Mouse (Mus musculus) limb, embryonic 15.5 days (tissue): ENCODE data around the gene Mfsd6. TPM values are rescaled to one million over a fixed set of nuclear protein-coding genes. Genes with fewer than 3 reads are reported as not detected.

Source experiments
- ATAC-seq: fragments of 200-750 bp; cut with Nextera tagmentation; 2 replicates; pipeline ENCODE4 v1.8.0; 2017; ENCODE audit warnings: low read depth, moderate TSS enrichment; ENCODE audit not compliant: insufficient number of reproducible peaks, low FRiP score, low TSS enrichment
- H3K27ac ChIP-seq: fragments of 300-500 bp; sonication (generic); 2 replicates; pipeline ENCODE4 v1.5.1; 2015; ENCODE audit warnings: moderate library complexity, mild to moderate bottlenecking, inconsistent platforms
- H3K27me3 ChIP-seq: fragments of 300-500 bp; sonication (generic); 2 replicates; pipeline ENCODE4 v1.6.1; 2015; ENCODE audit warnings: inconsistent platforms
- H3K36me3 ChIP-seq: fragments of 300-500 bp; sonication (generic); 2 replicates; pipeline ENCODE4 v1.6.1; 2015; ENCODE audit warnings: inconsistent platforms
- H3K4me1 ChIP-seq: fragments of 300-500 bp; sonication (generic); 2 replicates; pipeline ENCODE4 v1.6.1; 2015; ENCODE audit warnings: inconsistent platforms
- H3K4me2 ChIP-seq: fragments of 300-500 bp; sonication (generic); 2 replicates; pipeline ENCODE4 v1.6.1; 2015; ENCODE audit warnings: mild to moderate bottlenecking, inconsistent platforms
- H3K4me3 ChIP-seq: fragments of 300-500 bp; sonication (generic); 2 replicates; pipeline ENCODE4 v1.5.1; 2015; ENCODE audit warnings: mild to moderate bottlenecking, inconsistent platforms
- H3K9ac ChIP-seq: fragments of 300-500 bp; sonication (generic); 2 replicates; pipeline ENCODE4 v1.6.1; 2015; ENCODE audit warnings: inconsistent platforms
- H3K9me3 ChIP-seq: fragments of 300-500 bp; sonication (generic); 2 replicates; pipeline ENCODE4 v1.6.1; 2016; ENCODE audit warnings: inconsistent platforms
- WGBS: fragments of 180-500 bp; shearing (Covaris S2); methylation state at CpG from one replicate; pipeline ENCODE4 v1.1.7; 2015; 5-methylcytosine and 5-hydroxymethylcytosine counted together
- polyA plus RNA-seq: library from polyadenylated mRNA; unstranded; fragments of >200 nt; fragmentation: Nextera tagmentation; extraction: Ambion mirVana; gene quantifications from 2 replicates; pipeline ENCODE4 v1.2.1, GENCODE M21; 2015

Mfsd6 gene
- polyA plus RNA-seq, 1 experiment from 2014 or later: 4.9 TPM

DNA sequence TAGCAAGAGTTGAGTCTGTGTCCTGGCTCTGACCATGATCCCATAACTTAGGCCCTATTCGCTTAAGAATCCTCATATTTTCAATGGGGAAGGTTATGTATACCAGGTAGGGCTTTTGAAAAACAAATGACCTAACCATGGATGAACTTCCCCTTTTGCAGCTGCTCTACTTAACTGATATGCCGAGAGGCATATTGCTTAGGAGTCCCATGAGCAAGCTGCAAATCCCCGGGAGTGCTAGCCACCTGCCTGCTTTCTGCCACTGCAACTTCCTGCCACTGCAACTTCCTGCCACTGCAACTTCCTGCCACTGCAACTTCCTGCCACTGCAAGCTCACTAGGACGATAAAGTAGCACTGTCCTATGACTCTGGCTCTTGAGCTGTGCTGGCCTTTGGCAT is 72.1 kb downstream of the Mfsd6 start:
- peaks cover 3% of the 10 kb centered on the region for H3K4me1 ChIP-seq
- H3K4me2 ChIP-seq: no peak overlapping the region
- no peak overlapping the region for H3K4me3 ChIP-seq
- WGBS: 72% methylated on average over 4 of the region's 4 CpGs
- H3K9ac ChIP-seq: no peak overlapping the region
- H3K36me3 ChIP-seq: peaks cover 5% of the 10 kb centered on the region
- no peaks in the 10 kb centered on the region for H3K27me3 ChIP-seq
- no peak for ATAC-seq
- no peaks in the 10 kb centered on the region for H3K9me3 ChIP-seq
- H3K27ac ChIP-seq: no peak overlapping the region

DNA sequence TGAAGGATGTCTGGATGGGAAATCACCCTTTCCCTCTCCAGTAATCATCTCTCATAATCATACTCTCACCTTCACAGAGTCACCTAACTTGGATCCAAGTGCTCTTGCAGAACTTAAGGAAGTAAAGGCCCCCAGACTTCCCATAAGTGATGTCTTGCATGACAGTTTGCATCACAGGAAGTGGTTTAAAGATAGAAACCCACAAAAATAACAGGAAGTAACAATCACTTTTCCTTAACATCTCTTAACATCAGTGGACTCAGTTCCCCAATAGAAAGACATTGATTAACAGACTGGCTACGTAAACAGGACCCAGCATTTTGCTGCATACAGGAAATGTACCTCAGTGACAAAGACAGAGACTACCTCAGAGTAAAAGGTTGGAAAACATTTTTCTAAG is 73.9 kb downstream of the Mfsd6 start:
- Histone ChIP-seq H3K9ac (no peak overlapping the region), H3K4me1 (peaks cover 3% of the 10 kb centered on the region), H3K36me3 (peaks cover 19% of the 10 kb centered on the region), H3K4me2 (no peak overlapping the region), H3K4me3 (no peak overlapping the region), H3K27me3 (no peaks in the 10 kb centered on the region), H3K9me3 (no peaks in the 10 kb centered on the region), H3K27ac (no peak overlapping the region)
- 84% methylated on average over 1 of the region's 1 CpGs for WGBS
- no peak for ATAC-seq

DNA sequence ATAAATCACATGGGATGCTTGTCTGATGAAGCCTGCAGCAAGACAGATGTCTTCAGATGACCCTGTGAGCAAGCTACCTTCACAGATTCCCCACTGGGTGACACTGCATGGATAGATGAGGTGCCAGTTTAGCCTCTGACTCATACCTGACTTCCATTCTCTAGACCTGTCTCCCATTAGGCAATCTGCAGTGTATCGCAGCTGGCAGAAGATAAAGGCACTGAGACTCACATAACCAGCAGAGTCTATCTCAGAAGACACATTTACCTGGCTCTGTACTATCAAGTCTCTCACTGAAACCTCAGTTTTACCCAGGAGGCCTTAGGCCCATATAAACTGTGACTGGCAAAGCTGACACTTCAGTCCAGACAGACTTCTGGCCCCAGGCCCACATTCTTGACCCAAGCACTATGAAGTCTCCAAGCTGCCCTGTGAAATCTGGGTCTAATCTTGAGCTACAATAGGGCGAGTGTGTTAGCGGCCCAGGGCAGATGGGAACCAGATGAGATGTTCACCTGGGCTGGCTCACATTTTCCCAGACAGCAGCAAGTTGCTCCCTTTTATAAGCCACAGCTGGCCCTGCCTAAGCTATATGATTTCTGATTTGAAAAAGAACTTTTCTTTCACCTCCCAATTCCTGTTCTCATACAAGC is 74.5 kb downstream of the Mfsd6 start:
- H3K27ac ChIP-seq: no peak overlapping the region
- ATAC-seq: peak; percentile 58; the same call in 1 of the 2 replicates

DNA sequence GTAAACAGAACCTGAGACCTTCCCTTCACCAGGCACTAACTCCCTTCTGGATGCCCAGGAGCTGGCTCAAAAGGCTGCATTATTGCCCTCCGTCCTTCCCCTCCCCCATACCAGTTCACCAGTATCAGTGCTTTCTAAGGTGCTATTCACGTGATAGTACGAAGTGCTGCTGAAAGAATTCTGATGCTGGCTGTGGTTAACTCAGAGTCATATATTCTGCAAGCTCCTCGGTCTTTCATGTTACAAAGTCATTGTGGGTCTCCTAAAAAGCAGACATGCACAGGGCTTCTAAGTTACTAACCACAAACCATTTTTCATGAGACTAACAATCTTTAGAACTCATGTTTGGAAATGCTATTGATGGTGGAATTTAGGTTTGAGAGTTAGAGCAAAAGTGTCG is 77.2 kb downstream of the Mfsd6 start:
- 75% methylated on average over 5 of the region's 5 CpGs for WGBS
- Histone ChIP-seq H3K27me3 (no peaks in the 10 kb centered on the region), H3K9ac (no peak overlapping the region), H3K4me3 (no peak overlapping the region), H3K4me2 (no peak overlapping the region), H3K27ac (no peak overlapping the region), H3K9me3 (no peaks in the 10 kb centered on the region), H3K36me3 (peaks cover 32% of the 10 kb centered on the region), H3K4me1 (peaks cover 3% of the 10 kb centered on the region)
- no peak for ATAC-seq

More for the DNA sequence above, 74.5 kb downstream of the Mfsd6 start:
- Histone ChIP-seq H3K4me3 (no peak overlapping the region), H3K36me3 (peaks cover 19% of the 10 kb centered on the region), H3K9ac (no peak overlapping the region), H3K27me3 (no peaks in the 10 kb centered on the region), H3K9me3 (no peaks in the 10 kb centered on the region), H3K4me1 (peaks cover 3% of the 10 kb centered on the region), H3K4me2 (no peak overlapping the region)
- 41% methylated on average over 3 of the region's 3 CpGs for WGBS

DNA sequence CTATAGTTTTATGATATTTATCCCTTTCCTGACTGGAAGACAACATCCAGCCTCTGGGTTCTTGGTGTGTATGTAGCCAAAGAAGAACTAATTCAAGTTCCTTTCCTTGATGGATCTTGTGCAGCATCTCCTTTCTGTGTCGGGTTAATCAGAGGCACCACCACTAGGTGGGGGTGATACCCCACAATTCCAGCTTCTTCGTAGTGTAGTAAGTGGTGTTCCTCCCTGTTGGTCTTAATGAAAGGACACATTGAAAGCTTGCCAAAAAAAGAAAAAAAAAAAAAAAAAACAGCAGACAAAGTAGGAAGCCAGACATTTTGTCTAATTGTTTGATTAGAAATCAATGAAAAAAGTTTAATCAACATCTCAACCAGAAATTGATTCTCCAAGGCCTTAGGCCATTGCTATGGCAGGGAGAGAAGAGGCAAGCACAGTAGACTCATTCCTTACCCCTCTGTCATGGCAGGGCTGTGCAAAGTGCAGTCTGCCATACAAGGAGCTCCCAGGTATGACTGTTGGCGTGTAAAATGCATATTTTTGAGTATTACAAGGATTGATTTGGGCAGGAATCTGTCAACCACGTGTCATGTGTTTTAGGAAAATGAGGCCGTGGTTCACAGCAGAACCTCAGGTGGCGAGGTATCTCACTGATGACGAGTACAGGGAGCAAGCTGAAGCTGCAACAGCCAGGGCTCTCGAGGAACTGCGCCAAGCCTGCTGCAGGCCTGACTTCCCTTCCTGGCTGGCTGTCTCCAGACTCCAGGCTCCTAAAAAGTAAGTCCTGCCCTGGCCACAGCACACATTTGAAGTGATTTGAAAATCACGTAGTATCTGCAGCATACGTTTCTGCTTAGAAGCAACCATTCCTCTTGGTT is 78.9 kb downstream of the Mfsd6 start:
- no peak for ATAC-seq

DNA sequence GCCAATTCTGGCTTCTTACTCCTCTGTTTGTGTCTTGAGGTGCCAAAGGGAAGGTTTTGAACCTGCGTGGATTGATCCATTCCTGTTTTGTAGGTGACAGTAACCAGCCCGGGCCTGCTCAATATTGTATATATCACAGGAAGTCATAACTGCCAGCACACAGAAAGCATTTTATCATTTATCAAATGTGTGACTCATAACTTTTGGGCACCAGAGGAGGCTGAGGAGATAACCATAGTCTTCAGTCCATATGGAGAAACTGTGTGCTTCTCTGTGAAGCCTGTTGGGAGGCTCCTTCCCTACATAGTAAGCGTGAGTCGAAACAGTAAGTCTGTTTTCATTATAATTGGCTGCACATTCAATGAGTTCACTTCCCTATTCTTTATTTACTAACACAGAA is 86.5 kb downstream of the Mfsd6 start:
- no peak overlapping the region for H3K4me2 ChIP-seq
- peaks cover 22% of the 10 kb centered on the region for H3K36me3 ChIP-seq
- WGBS: 84% methylated on average over 4 of the region's 4 CpGs

More for the DNA sequence above, 78.9 kb downstream of the Mfsd6 start:
- Histone ChIP-seq H3K27ac (0 out of 2 replicates have a peak overlapping the region, but pooled peaks have one; percentile 30), H3K9ac (no peak overlapping the region), H3K4me1 (peaks cover 3% of the 10 kb centered on the region), H3K4me3 (no peak overlapping the region), H3K9me3 (no peaks in the 10 kb centered on the region), H3K27me3 (no peaks in the 10 kb centered on the region), H3K4me2 (no peak overlapping the region), H3K36me3 (peaks cover 32% of the 10 kb centered on the region)
- 65% methylated on average over 11 of the region's 11 CpGs for WGBS

DNA sequence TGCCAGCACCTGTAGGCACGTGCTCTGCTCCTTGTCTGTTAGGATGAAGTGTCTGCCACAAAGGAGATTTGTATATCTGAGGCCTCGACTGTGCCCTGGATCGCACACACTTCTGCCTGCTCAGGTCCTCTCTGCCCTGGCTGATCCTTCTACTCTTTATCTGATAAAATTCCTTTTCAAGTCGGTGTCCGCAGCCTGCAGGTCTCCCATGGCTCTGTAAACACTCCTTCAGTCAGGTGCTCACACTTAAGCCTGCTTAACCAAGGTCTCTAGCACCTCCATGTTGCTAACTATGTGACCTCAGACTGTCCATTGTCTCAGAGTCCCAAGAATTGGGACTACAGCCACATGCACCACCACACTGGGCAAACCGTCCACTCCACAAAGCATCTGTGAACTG is 87.0 kb downstream of the Mfsd6 start:
- no peak overlapping the region for H3K9ac ChIP-seq
- H3K4me2 ChIP-seq: no peak overlapping the region
- H3K4me3 ChIP-seq: no peak overlapping the region
- H3K4me1 ChIP-seq: no peaks in the 10 kb centered on the region
- no peak overlapping the region for H3K27ac ChIP-seq
- no peak for ATAC-seq
- peaks cover 20% of the 10 kb centered on the region for H3K36me3 ChIP-seq
- WGBS: 85% methylated on average over 6 of the region's 6 CpGs
- no peaks in the 10 kb centered on the region for H3K9me3 ChIP-seq
- no peaks in the 10 kb centered on the region for H3K27me3 ChIP-seq

More for the DNA sequence above, 86.5 kb downstream of the Mfsd6 start:
- Histone ChIP-seq H3K4me3 (no peak overlapping the region), H3K4me1 (no peaks in the 10 kb centered on the region), H3K27ac (no peak overlapping the region), H3K27me3 (no peaks in the 10 kb centered on the region), H3K9ac (no peak overlapping the region), H3K9me3 (no peaks in the 10 kb centered on the region)
- no peak for ATAC-seq

DNA sequence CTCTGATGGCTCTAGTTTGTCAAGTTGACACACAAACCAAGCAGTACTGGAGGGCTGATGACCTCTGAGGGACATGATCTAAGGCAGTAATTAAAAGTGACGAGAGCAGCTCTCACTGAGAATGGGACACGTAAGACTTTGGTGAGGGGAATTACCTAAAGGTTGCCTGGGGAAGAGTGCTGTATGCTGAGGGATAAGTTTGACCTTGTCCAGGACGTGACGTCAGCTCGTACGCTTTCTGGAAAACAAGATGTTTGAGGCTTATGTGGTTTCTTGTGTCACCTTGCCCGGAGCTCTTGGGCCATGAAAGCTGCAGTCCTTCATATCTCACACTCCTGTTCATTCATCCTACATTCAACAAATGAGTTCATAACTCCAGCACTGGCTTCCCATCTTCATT is 88.2 kb downstream of the Mfsd6 start:
- 85% methylated on average over 7 of the region's 7 CpGs for WGBS
- Histone ChIP-seq H3K36me3 (peaks cover 20% of the 10 kb centered on the region), H3K4me1 (no peaks in the 10 kb centered on the region), H3K9ac (no peak overlapping the region), H3K4me2 (no peak overlapping the region), H3K27ac (no peak overlapping the region), H3K4me3 (no peak overlapping the region), H3K27me3 (no peaks in the 10 kb centered on the region), H3K9me3 (no peaks in the 10 kb centered on the region)
- no peak for ATAC-seq

DNA sequence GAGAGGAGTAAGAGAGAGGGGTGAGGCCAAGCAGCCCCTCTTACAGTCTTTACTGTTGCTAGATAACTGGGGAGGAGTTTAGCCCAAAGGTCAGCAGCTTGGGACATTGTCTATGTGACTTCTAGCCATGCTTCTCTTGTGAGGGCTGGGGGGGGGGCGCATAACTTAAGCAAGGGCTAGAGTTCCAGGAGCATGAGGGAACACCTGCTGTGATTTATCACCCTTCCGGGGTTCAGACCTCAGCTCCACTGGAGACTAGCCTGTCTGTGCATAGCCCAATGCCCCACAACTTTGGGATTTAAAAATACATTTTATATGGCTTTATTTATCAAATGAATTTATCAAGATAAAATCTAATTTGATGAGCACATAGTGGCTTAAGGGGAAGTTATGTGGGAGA is 89.2 kb downstream of the Mfsd6 start:
- no peaks in the 10 kb centered on the region for H3K4me1 ChIP-seq
- no peak overlapping the region for H3K4me3 ChIP-seq
- 82% methylated on average over 2 of the region's 2 CpGs for WGBS
- H3K27me3 ChIP-seq: no peaks in the 10 kb centered on the region
- H3K36me3 ChIP-seq: peaks cover 20% of the 10 kb centered on the region
- H3K4me2 ChIP-seq: no peak overlapping the region
- H3K9ac ChIP-seq: no peak overlapping the region
- H3K27ac ChIP-seq: no peak overlapping the region
- no peak for ATAC-seq
- no peaks in the 10 kb centered on the region for H3K9me3 ChIP-seq

DNA sequence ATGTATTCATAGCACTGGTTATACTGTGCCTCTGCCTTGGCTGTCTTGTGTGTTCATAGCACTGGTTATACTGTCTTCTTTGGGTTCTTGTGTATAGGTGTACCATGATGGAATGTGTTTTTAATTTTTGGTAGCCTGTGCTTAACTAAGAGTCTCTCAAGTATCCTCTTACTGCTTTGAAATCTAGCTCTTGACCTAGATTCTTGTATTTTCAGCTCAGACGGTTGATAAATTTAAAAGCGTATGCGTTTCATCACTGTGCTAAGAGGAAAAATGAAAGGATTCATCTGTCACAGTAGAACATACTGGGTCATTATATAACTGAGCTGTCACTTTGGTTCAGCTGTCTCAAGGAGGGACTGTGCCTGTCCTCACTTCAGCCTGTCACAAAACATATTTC is 91.3 kb downstream of the Mfsd6 start:
- 90% methylated on average over 3 of the region's 3 CpGs for WGBS
- no peaks in the 10 kb centered on the region for H3K27me3 ChIP-seq

DNA sequence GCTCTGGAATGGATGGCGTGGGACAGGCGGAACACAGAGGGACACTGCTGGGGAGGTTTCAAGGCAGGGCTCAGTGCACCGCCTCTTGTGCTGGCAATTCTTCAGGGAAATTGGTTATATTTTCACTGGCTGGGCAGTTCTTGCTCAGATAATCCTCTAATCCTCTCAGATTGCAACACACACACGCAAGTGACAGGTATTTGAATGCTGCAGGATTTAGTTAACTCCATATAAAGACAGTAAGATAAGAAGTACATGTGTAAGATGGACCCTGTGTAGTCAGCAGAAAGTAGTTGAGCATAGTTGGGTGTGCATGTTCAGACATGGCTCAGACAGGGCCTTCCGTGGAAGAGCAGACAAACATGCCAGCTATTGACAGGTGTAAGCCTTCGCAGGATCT is 93.0 kb downstream of the Mfsd6 start:
- no peaks in the 10 kb centered on the region for H3K9me3 ChIP-seq
- no peak overlapping the region for H3K27ac ChIP-seq
- no peak overlapping the region for H3K4me3 ChIP-seq
- H3K4me1 ChIP-seq: peaks cover 11% of the 10 kb centered on the region
- no peak overlapping the region for H3K9ac ChIP-seq
- no peak for ATAC-seq
- WGBS: 84% methylated on average over 6 of the region's 6 CpGs
- H3K36me3 ChIP-seq: peaks cover 9% of the 10 kb centered on the region
- H3K4me2 ChIP-seq: no peak overlapping the region
- H3K27me3 ChIP-seq: no peaks in the 10 kb centered on the region

More for the DNA sequence above, 91.3 kb downstream of the Mfsd6 start:
- no peaks in the 10 kb centered on the region for H3K9me3 ChIP-seq
- no peak overlapping the region for H3K27ac ChIP-seq
- H3K4me2 ChIP-seq: no peak overlapping the region
- no peak for ATAC-seq
- peaks cover 9% of the 10 kb centered on the region for H3K4me1 ChIP-seq
- H3K9ac ChIP-seq: no peak overlapping the region
- H3K4me3 ChIP-seq: no peak overlapping the region
- H3K36me3 ChIP-seq: peaks cover 20% of the 10 kb centered on the region

DNA sequence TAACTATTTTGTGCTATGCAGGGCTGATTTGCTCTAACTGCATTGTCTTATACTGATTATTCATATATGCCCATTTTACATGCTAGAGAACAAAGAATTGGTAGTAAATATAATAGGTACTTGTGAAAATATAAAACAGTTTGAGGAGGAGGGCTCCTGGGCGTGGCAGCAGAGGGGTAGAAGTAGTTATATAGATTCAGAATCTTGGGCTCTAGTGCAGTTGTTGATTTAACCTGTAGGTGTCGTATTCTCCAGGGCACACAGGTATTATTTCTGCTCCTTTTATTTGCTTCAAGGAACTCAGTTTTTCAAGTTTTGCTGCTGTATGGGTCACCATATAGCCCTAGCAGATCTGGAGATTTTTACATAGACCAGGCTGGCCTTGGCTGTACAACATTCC is 95.7 kb downstream of the Mfsd6 start:
- H3K4me3 ChIP-seq: peak overlapping the region; percentile 96
- no peak overlapping the region for H3K27ac ChIP-seq
- 68% methylated on average over 2 of the region's 2 CpGs for WGBS
- H3K9me3 ChIP-seq: no peaks in the 10 kb centered on the region
- peak overlapping the region; percentile 30 for H3K4me2 ChIP-seq
- H3K4me1 ChIP-seq: peaks cover 11% of the 10 kb centered on the region
- no peak overlapping the region for H3K9ac ChIP-seq
- H3K27me3 ChIP-seq: no peaks in the 10 kb centered on the region
- ATAC-seq: no peak
- H3K36me3 ChIP-seq: no peaks in the 10 kb centered on the region
